Mouse (Mus musculus) kidney, adult 9 months (tissue): ENCODE measurements around the gene Actc1.

ENCODE experiments used
- DNase-seq: peaks from one replicate; pipeline ENCODE4 v3.0.0; 2022

Actc1 gene

GRCm38 (mm10) chr2:114049372-114049771 is 4.0 kb downstream of the Actc1 start:
- no peak for DNase-seq

- no peak for DNase-seq
Measured at GRCm38 (mm10) chr2:114047960-114048611, 5.3 kb downstream of the Actc1 start.

GRCm38 (mm10) chr2:114046151-114046664 is 7.1 kb downstream of the Actc1 start:
- no peak for DNase-seq

- no peak for DNase-seq
Measured at GRCm38 (mm10) chr2:114037926-114038325, 15.4 kb downstream of the Actc1 start.

- no peak for DNase-seq
Measured at GRCm38 (mm10) chr2:114032259-114032658, 21.1 kb downstream of the Actc1 start.

GRCm38 (mm10) chr2:114023383-114023782 is 30.0 kb downstream of the Actc1 start:
- DNase-seq = no peak

GRCm38 (mm10) chr2:114020210-114020563 is 33.2 kb downstream of the Actc1 start:
- DNase-seq = no peak

GRCm38 (mm10) chr2:114019474-114020209 is 33.7 kb downstream of the Actc1 start:
- DNase-seq = no peak

- DNase-seq = no peak
Measured at GRCm38 (mm10) chr2:114018136-114018535, 35.2 kb downstream of the Actc1 start.

GRCm38 (mm10) chr2:114014839-114015238 is 38.5 kb downstream of the Actc1 start:
- DNase-seq = no peak

GRCm38 (mm10) chr2:114013846-114014245 is 39.5 kb downstream of the Actc1 start:
- DNase-seq = no peak

GRCm38 (mm10) chr2:114013295-114013771 is 40.0 kb downstream of the Actc1 start, which contains the start of gene Gjd2:
Gene Gjd2, minus strand, starts transcription at chr2:114013619.
- DNase-seq = no peak

- DNase-seq = no peak
Measured at GRCm38 (mm10) chr2:114012749-114013211, 40.6 kb downstream of the Actc1 start.

- DNase-seq = peak; percentile 30
Measured at GRCm38 (mm10) chr2:114011838-114012237, 41.5 kb downstream of the Actc1 start.

- DNase-seq = no peak
Measured at GRCm38 (mm10) chr2:114008321-114008720, 45.0 kb downstream of the Actc1 start.

GRCm38 (mm10) chr2:113997484-113997883 is 55.9 kb downstream of the Actc1 start:
- DNase-seq = no peak
